Mouse (Mus musculus) liver, embryonic 13.5 days (tissue): ENCODE measurements around the gene Tmem38a. TPM values are rescaled to one million over a fixed set of nuclear protein-coding genes. Genes with fewer than 3 reads are reported as not detected.

Source experiments
- ATAC-seq: fragments of 200-750 bp; cut with Nextera tagmentation; 2 replicates; pipeline ENCODE4 v1.8.0; 2017; ENCODE audit warnings: low read depth, mild to moderate bottlenecking, moderate number of reproducible peaks, moderate library complexity
- DNase-seq: peaks from one replicate; pipeline ENCODE4 v3.0.0; 2022
- H3K27ac ChIP-seq: fragments of 300-500 bp; sonication (generic); 2 replicates; pipeline ENCODE4 v1.5.1; 2015; ENCODE audit warnings: moderate library complexity, mild to moderate bottlenecking, inconsistent platforms
- H3K27me3 ChIP-seq: fragments of 300-500 bp; sonication (generic); 2 replicates; pipeline ENCODE4 v1.6.1; 2015; ENCODE audit warnings: mild to moderate bottlenecking, inconsistent platforms
- H3K36me3 ChIP-seq: fragments of 300-500 bp; sonication (generic); 2 replicates; pipeline ENCODE4 v1.6.1; 2015; ENCODE audit warnings: mild to moderate bottlenecking, inconsistent platforms
- H3K4me1 ChIP-seq: fragments of 300-500 bp; sonication (generic); replicated peaks from 2 replicates; pipeline ENCODE4 v1.6.1; 2015; ENCODE audit warnings: inconsistent platforms
- H3K4me2 ChIP-seq: fragments of 300-500 bp; sonication (generic); 2 replicates; pipeline ENCODE4 v1.6.1; 2015; ENCODE audit warnings: inconsistent platforms, mild to moderate bottlenecking, moderate library complexity
- H3K4me3 ChIP-seq: fragments of 300-500 bp; sonication (generic); replicated peaks from 2 replicates; pipeline ENCODE4 v1.5.1; 2015; ENCODE audit warnings: mild to moderate bottlenecking, inconsistent platforms
- H3K9ac ChIP-seq: fragments of 300-500 bp; sonication (generic); 2 replicates; pipeline ENCODE4 v1.6.1; 2015; ENCODE audit warnings: mild to moderate bottlenecking, inconsistent platforms
- H3K9me3 ChIP-seq: fragments of 300-500 bp; sonication (generic); replicated peaks from 2 replicates; pipeline ENCODE4 v1.6.1; 2016; ENCODE audit warnings: inconsistent platforms
- WGBS: fragments of 180-500 bp; shearing (Covaris S2); methylation state at CpG from one replicate; pipeline ENCODE4 v1.1.7; 2015; ENCODE audit not compliant: insufficient replicate concordance; 5-methylcytosine and 5-hydroxymethylcytosine counted together
- polyA plus RNA-seq: library from polyadenylated mRNA; unstranded; fragments of >200 nt; fragmentation: Nextera tagmentation; extraction: Ambion mirVana; gene quantifications from 2 replicates; pipeline ENCODE4 v1.2.1, GENCODE M21; 2015

Tmem38a gene
- 1.7 and 2.1 TPM in 2 replicates for polyA plus RNA-seq

- DNase-seq (peak; percentile 57), ATAC-seq (no peak)
- Histone ChIP-seq H3K27me3 (peaks cover 6% of the 10 kb centered on the region; the same call in 1 of the 2 replicates), H3K4me3 (peak within 1 kb of the TSS; percentile 75), H3K27ac (peak within 1 kb of the TSS; percentile 90), H3K36me3 (peaks cover 30% of the 10 kb centered on the region), H3K4me1 (peaks cover 34% of the 10 kb centered on the region), H3K9ac (peak within 1 kb of the TSS; percentile 78), H3K4me2 (peak within 1 kb of the TSS; percentile 99), H3K9me3 (no peaks in the 10 kb centered on the region)
- WGBS, result under 1% methylated on average over 45 of the region's 45 CpGs
Observed at GRCm38 (mm10) chr8:72571611-72572473, at the start of gene Tmem38a. TSS of gene Tmem38a (plus strand) at chr8:72572055.

GRCm38 (mm10) chr8:72532103-72532502, 39.8 kb upstream of the Tmem38a start:
- no peaks in the 10 kb centered on the region for H3K9me3 ChIP-seq
- no peak overlapping the region for H3K27ac ChIP-seq
- peaks cover 12% of the 10 kb centered on the region for H3K36me3 ChIP-seq
- no peaks in the 10 kb centered on the region for H3K27me3 ChIP-seq
- H3K4me1 ChIP-seq, result 0 out of 2 replicates have a peak, but pooled peaks cover 7% of the 10 kb centered on the region
- ATAC-seq (no peak), DNase-seq (no peak)
- H3K4me3 ChIP-seq, result no peak overlapping the region
- H3K4me2 ChIP-seq, result no peak overlapping the region
- 65% methylated on average over 1 of the region's 1 CpGs for WGBS
- H3K9ac ChIP-seq, result no peak overlapping the region

DNA sequence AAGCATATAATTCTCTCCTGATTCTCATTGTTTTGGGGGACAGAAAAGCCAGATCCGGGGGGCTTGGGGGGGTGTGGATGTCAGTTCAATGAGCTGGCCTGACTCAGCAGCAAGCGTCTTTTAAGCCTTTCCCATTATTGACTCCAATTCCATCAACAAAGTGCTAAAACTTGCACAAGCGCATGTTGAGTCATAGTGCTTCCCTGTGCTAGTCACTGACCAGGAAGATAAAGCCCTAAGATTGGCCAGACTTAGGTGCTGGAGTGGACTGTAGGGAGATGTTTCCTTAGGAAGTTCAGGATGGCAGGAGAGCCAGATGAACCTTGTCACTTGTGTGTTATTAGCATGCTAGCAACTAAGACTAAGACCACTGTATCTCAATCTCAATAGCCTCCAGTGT, 37.0 kb upstream of the Tmem38a start:
- no peak for ATAC-seq
- Histone ChIP-seq H3K4me3 (no peak overlapping the region), H3K27me3 (no peaks in the 10 kb centered on the region), H3K4me2 (no peak overlapping the region), H3K9me3 (no peaks in the 10 kb centered on the region), H3K9ac (no peak overlapping the region), H3K27ac (no peak overlapping the region), H3K4me1 (peaks cover 15% of the 10 kb centered on the region), H3K36me3 (peaks cover 10% of the 10 kb centered on the region)
- 79% methylated on average over 3 of the region's 3 CpGs for WGBS
- no peak for DNase-seq

DNA sequence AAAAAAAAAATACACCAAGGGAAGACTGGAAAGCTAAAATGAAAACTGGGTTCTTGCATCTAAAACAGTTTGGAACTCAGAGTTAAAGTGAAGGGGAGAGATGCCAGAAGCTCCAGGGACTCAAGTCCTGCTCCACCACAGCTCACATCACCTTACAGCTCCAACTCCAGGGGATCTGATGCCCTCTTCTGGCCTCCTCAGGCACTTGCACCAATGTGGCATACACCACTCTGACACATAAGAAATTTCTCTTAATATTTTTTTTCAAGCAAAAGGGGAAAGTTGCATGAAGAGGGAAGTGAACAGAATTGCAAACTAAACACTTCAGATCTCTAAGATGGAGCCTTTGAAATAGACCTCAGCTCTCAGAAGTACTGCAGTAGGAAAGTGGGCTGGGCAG, 32.6 kb upstream of the Tmem38a start:
- Histone ChIP-seq H3K27ac (no peak overlapping the region), H3K36me3 (peaks cover 22% of the 10 kb centered on the region), H3K4me3 (no peak overlapping the region), H3K9me3 (no peaks in the 10 kb centered on the region), H3K9ac (no peak overlapping the region), H3K27me3 (no peaks in the 10 kb centered on the region), H3K4me1 (peaks cover 41% of the 10 kb centered on the region), H3K4me2 (no peak overlapping the region)
- DNase-seq, result no peak
- no peak for ATAC-seq

DNA sequence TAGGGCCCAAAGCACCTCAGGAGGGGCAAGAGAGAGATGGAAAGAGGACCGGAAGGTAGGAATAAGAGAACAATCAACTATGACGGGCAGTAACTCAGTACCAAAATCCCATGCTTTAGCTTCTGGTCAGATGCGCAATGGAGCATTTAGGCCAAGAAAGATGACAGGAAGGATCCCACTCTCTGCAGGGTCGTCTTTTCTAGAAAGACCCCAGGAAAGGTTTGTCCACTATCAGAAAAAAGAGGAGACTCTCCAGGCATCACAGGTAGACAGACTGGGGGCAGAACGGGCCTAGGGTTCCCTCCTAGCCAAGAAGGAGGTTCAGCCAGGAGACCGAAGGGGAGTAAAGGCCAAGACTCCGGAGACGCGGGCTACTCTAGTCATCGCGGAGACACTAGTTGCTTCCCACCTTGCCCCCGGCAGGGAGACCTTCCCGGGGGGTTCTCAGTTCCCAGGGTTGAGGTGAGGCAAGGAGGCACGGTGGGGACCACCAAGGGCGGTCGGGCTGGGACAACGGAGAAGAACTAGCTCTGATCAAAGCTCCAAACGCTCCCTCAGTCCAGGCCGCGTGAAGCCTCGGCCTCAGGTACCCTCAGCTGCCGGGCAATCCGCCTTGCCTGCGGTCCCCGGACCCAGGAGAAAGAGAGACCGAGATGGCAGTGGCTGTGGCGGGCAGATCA, 24.6 kb upstream of the Tmem38a start:
- Histone ChIP-seq H3K27ac (peak overlapping the region; percentile 87), H3K4me3 (peak overlapping the region; percentile 100), H3K9me3 (no peaks in the 10 kb centered on the region), H3K27me3 (no peaks in the 10 kb centered on the region), H3K4me1 (peaks cover 70% of the 10 kb centered on the region), H3K4me2 (peak overlapping the region; percentile 98), H3K36me3 (peaks cover 33% of the 10 kb centered on the region), H3K9ac (peak overlapping the region; percentile 99)
- WGBS, result 2% methylated on average over 24 of the region's 27 CpGs
- DNase-seq (peak; percentile 18), ATAC-seq (no peak)

- Histone ChIP-seq H3K9me3 (no peaks in the 10 kb centered on the region), H3K4me3 (peak within 1 kb of the TSS; percentile 100), H3K4me2 (peak within 1 kb of the TSS; percentile 98), H3K36me3 (peaks cover 29% of the 10 kb centered on the region), H3K27me3 (no peaks in the 10 kb centered on the region), H3K9ac (peak within 1 kb of the TSS; percentile 99), H3K27ac (peak within 1 kb of the TSS; percentile 90), H3K4me1 (peaks cover 62% of the 10 kb centered on the region)
- DNase-seq (peak; percentile 97), ATAC-seq (peak; percentile 96)
- WGBS, result under 1% methylated on average over 75 of the region's 92 CpGs
Observed at GRCm38 (mm10) chr8:72547802-72548643, 23.8 kb upstream of the Tmem38a start, which contains the start of gene Med26. TSS of gene Med26 (minus strand) at chr8:72548270.

DNA sequence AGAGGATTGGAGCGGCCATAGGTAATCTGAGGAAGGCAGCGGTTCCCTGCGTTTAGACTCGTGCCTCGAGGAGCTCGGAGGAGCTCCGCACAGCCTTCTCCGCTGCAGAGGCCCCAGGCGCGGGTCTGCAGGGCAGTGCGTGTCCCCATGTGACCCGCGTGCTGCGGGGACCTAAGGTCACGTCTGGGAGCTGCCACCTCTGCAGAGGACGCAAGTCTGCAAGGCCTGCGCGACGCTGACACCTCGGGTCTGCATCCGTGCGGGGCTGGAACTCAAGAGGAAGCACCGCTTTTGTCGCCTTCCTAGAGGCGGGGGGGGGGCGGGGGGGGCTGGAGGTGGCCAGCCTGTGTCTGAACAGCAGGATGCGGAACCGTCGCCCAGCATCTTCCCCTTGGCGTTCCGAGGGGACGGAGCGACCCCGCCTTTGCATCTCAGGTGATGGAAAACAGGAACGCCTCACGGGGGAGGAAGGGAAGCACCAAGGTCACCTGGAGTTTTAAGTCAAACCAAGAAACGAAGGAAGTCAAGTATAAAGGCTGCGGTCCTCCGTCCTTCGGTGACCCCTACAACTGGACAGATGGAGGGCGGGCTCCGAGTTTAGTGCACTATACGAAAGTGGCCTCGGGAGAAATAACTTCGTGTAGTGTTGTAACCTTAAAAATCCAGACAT, 23.1 kb upstream of the Tmem38a start:
- Histone ChIP-seq H3K4me1 (peaks cover 54% of the 10 kb centered on the region), H3K27ac (peak overlapping the region; percentile 90), H3K9me3 (no peaks in the 10 kb centered on the region), H3K4me3 (peak overlapping the region; percentile 100), H3K36me3 (peaks cover 22% of the 10 kb centered on the region), H3K9ac (peak overlapping the region; percentile 88), H3K27me3 (no peaks in the 10 kb centered on the region), H3K4me2 (peak overlapping the region; percentile 98)
- DNase-seq, result no peak
- WGBS, result under 1% methylated on average over 45 of the region's 45 CpGs
- ATAC-seq, result peak; percentile 47

GRCm38 (mm10) chr8:72549314-72549892, 22.5 kb upstream of the Tmem38a start:
- DNase-seq (no peak), ATAC-seq (no peak)
- H3K4me1 ChIP-seq, result peaks cover 48% of the 10 kb centered on the region
- H3K27ac ChIP-seq, result peak overlapping the region; percentile 90; the same call in 1 of the 2 replicates
- peaks cover 16% of the 10 kb centered on the region; the same call in 1 of the 2 replicates for H3K36me3 ChIP-seq
- no peaks in the 10 kb centered on the region for H3K9me3 ChIP-seq
- no peaks in the 10 kb centered on the region for H3K27me3 ChIP-seq
- WGBS, result 20% methylated on average over 5 of the region's 5 CpGs
- peak overlapping the region; percentile 88 for H3K9ac ChIP-seq
- peak overlapping the region; percentile 100 for H3K4me3 ChIP-seq
- H3K4me2 ChIP-seq, result peak overlapping the region; percentile 98

- Histone ChIP-seq H3K27me3 (no peaks in the 10 kb centered on the region), H3K9me3 (no peaks in the 10 kb centered on the region), H3K4me2 (no peak overlapping the region), H3K36me3 (peaks cover 16% of the 10 kb centered on the region), H3K4me1 (0 out of 2 replicates have a peak, but pooled peaks cover 4% of the 10 kb centered on the region), H3K9ac (no peak overlapping the region), H3K4me3 (no peak overlapping the region), H3K27ac (no peak overlapping the region)
- ATAC-seq (no peak), DNase-seq (no peak)
- WGBS, result 75% methylated on average over 4 of the region's 4 CpGs
Observed at GRCm38 (mm10) chr8:72555770-72556169, 16.1 kb upstream of the Tmem38a start.

GRCm38 (mm10) chr8:72561111-72561689, 10.7 kb upstream of the Tmem38a start:
- Histone ChIP-seq H3K36me3 (peaks cover 45% of the 10 kb centered on the region), H3K27ac (no peak overlapping the region), H3K4me3 (no peak overlapping the region), H3K4me2 (no peak overlapping the region), H3K9me3 (no peaks in the 10 kb centered on the region), H3K9ac (no peak overlapping the region), H3K27me3 (no peaks in the 10 kb centered on the region), H3K4me1 (no peaks in the 10 kb centered on the region)
- WGBS, result 72% methylated on average over 1 of the region's 1 CpGs
- no peak for ATAC-seq
- DNase-seq, result no peak
